Mouse (Mus musculus) forebrain, embryonic 12.5 days (tissue): ENCODE data around the gene Tmem254b. TPM values are rescaled to one million over a fixed set of nuclear protein-coding genes. Genes with fewer than 3 reads are reported as not detected.
"Not testable (repeated sequence)": the region's sequence is repeated elsewhere in the genome, so short reads cannot be mapped to it uniquely, and the experiment has no call there.

ENCODE experiments used
- ATAC-seq: fragments of 200-750 bp; cut with Nextera tagmentation; 2 replicates; pipeline ENCODE4 v1.8.0; 2017; ENCODE audit warnings: moderate TSS enrichment; ENCODE audit not compliant: low FRiP score
- H3K27ac ChIP-seq: fragments of 300-500 bp; sonication (generic); 2 replicates; pipeline ENCODE4 v1.5.1; 2016; ENCODE audit warnings: mild to moderate bottlenecking
- H3K27me3 ChIP-seq: fragments of 300-500 bp; sonication (generic); 2 replicates; pipeline ENCODE4 v1.6.1; 2016; ENCODE audit warnings: mild to moderate bottlenecking
- H3K36me3 ChIP-seq: fragments of 300-500 bp; sonication (generic); replicated peaks from 2 replicates; pipeline ENCODE4 v1.6.1; 2016; ENCODE audit warnings: mild to moderate bottlenecking
- H3K4me1 ChIP-seq: fragments of 300-500 bp; sonication (generic); 2 replicates; pipeline ENCODE4 v1.6.1; 2016
- H3K4me2 ChIP-seq: fragments of 300-500 bp; sonication (generic); 2 replicates; pipeline ENCODE4 v1.6.1; 2016; ENCODE audit warnings: mild to moderate bottlenecking, moderate library complexity
- H3K4me3 ChIP-seq: fragments of 300-500 bp; sonication (generic); replicated peaks from 2 replicates; pipeline ENCODE4 v1.5.1; 2016; ENCODE audit warnings: mild to moderate bottlenecking
- H3K9ac ChIP-seq: fragments of 300-500 bp; sonication (generic); 2 replicates; pipeline ENCODE4 v1.6.1; 2016; ENCODE audit warnings: mild to moderate bottlenecking
- H3K9me3 ChIP-seq: fragments of 300-500 bp; sonication (generic); 2 replicates; pipeline ENCODE4 v1.6.1; 2016
- WGBS: fragments of 180-500 bp; shearing (Covaris S2); methylation state at CpG from one replicate; pipeline ENCODE4 v1.1.7; 2016; 5-methylcytosine and 5-hydroxymethylcytosine counted together
- polyA plus RNA-seq: library from polyadenylated mRNA; unstranded; fragments of >200 nt; fragmentation: Nextera tagmentation; extraction: Ambion mirVana; gene quantifications from 2 replicates; pipeline ENCODE4 v1.2.1, GENCODE M21; 2016

The Tmem254b gene
- polyA plus RNA-seq, 1 experiment from 2014 or later, result 14.0 TPM

DNA sequence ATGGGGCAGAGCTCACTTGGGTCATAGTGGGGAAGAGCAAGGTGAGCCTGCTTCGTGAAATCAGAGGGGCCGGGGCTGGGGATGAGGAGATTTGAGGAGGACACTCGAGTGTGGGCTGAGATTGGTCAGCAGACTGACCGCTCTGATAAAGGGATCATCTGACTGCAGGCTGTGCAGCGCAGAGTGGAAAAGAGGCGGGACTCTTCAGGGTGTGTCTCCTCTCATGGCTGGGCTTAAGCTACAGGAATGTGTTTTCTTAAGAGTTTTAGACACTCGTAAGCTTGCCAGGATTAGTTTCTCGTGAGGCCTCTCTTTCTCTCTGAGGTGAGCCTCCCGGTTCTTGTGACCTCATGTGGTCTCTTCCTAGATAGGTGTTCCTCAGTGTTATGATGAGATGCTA lies 45.7 kb downstream of the Tmem254b start:
- not testable (repeated sequence) for H3K9ac ChIP-seq, H3K27ac ChIP-seq, ATAC-seq, H3K4me1 ChIP-seq, H3K9me3 ChIP-seq, H3K4me2 ChIP-seq, H3K27me3 ChIP-seq, H3K36me3 ChIP-seq, H3K4me3 ChIP-seq
- WGBS, result no CpG with 5 or more reads among the region's 9 CpGs

DNA sequence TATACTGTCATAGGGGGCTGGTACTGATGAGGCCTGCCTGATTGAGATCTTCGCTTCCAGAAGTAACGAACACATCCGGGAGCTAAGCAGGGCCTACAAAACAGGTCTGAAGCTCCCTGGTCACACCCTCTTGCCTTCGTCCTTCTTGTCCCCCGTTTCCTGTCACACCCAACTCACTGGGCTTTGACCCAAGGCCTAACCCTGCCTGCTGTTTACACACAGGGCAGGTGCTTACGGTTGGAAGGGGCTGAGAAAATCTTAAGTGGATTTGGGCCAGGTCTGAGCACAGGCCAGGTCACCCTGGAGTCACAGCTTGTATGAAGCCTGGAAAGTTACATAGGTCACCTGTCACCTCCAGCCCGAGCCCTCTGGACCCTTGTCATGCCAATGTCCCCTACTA lies 50.8 kb downstream of the Tmem254b start:
- H3K9ac ChIP-seq, H3K27me3 ChIP-seq, H3K4me1 ChIP-seq, H3K4me3 ChIP-seq, H3K27ac ChIP-seq, ATAC-seq, H3K4me2 ChIP-seq, H3K36me3 ChIP-seq, H3K9me3 ChIP-seq: not testable (repeated sequence)
- no CpG with 5 or more reads among the region's 7 CpGs for WGBS

Other genes starting within 250 kb of the Tmem254b start
- 3.6 and 5.6 TPM in 2 replicates for gene Duxbl1, start 228.5 kb downstream of the Tmem254b start, polyA plus RNA-seq
- gene Gm9780, start 164.3 kb downstream of the Tmem254b start, polyA plus RNA-seq, result 1.3 and 2.6 TPM in 2 replicates
- gene Tmem254c, start 139.7 kb downstream of the Tmem254b start, polyA plus RNA-seq, result 15.9 and 17.1 TPM in 2 replicates
- not detected in 2 replicates for gene Cphx2, start 125.5 kb downstream of the Tmem254b start, polyA plus RNA-seq
- gene Cphx3, start 124.7 kb downstream of the Tmem254b start, polyA plus RNA-seq, result not detected in 2 replicates
- gene Duxbl2, start 88.7 kb downstream of the Tmem254b start, polyA plus RNA-seq, result 1.6 and 4.6 TPM in 2 replicates
- gene Plac9b, start 24.6 kb downstream of the Tmem254b start, polyA plus RNA-seq, result 1.1 and 1.9 TPM in 2 replicates
- gene Duxbl3, start 50.9 kb upstream of the Tmem254b start, polyA plus RNA-seq, result 2.3 and 6.4 TPM in 2 replicates